Mouse (Mus musculus) intestine, embryonic 16.5 days (tissue): ENCODE data around the gene Avp. TPM values are rescaled to one million over a fixed set of nuclear protein-coding genes. Genes with fewer than 3 reads are reported as not detected.
"Not testable (repeated sequence)": the region's sequence is repeated elsewhere in the genome, so short reads cannot be mapped to it uniquely, and the experiment has no call there.

Experiments
- ATAC-seq: fragments of 200-750 bp; cut with Nextera tagmentation; 2 replicates; pipeline ENCODE4 v1.8.0; 2017; ENCODE audit warnings: moderate TSS enrichment, moderate library complexity
- H3K27ac ChIP-seq: fragments of 300-500 bp; sonication (generic); 2 replicates; pipeline ENCODE4 v1.5.1; 2014; ENCODE audit warnings: mild to moderate bottlenecking, low read length
- H3K27me3 ChIP-seq: fragments of 300-500 bp; sonication (generic); replicated peaks from 2 replicates; pipeline ENCODE4 v1.6.1; 2014; ENCODE audit warnings: low read length, control low read depth, mixed read lengths; ENCODE audit not compliant: control insufficient read depth, insufficient read depth
- H3K36me3 ChIP-seq: fragments of 300-500 bp; sonication (generic); 2 replicates; pipeline ENCODE4 v1.6.1; 2014; ENCODE audit warnings: low read length, control low read depth; ENCODE audit not compliant: control insufficient read depth, insufficient read depth
- H3K4me1 ChIP-seq: fragments of 300-500 bp; sonication (generic); 2 replicates; pipeline ENCODE4 v1.6.1; 2014; ENCODE audit warnings: low read length, control low read depth, mixed read lengths; ENCODE audit not compliant: control insufficient read depth, insufficient read depth
- H3K4me2 ChIP-seq: fragments of 300-500 bp; sonication (generic); 2 replicates; pipeline ENCODE4 v1.6.1; 2014; ENCODE audit warnings: low read depth, low read length, control low read depth
- H3K4me3 ChIP-seq: fragments of 300-500 bp; sonication (generic); 2 replicates; pipeline ENCODE4 v1.5.1; 2014; ENCODE audit warnings: mild to moderate bottlenecking, low read length
- H3K9ac ChIP-seq: fragments of 300-500 bp; sonication (generic); 2 replicates; pipeline ENCODE4 v1.6.1; 2014; ENCODE audit warnings: low read depth, low read length
- H3K9me3 ChIP-seq: fragments of 300-500 bp; sonication (generic); 2 replicates; pipeline ENCODE4 v1.6.1; 2016; ENCODE audit warnings: low read length, control low read depth; ENCODE audit not compliant: control insufficient read depth
- WGBS: fragments of 180-500 bp; shearing (Covaris S2); extraction: QIAGEN DNeasy Blood & Tissue Kit; methylation state at CpG from one replicate; pipeline ENCODE4 v1.1.7; 2014; 5-methylcytosine and 5-hydroxymethylcytosine counted together
- polyA plus RNA-seq: library from polyadenylated mRNA; unstranded; fragments of >200 nt; fragmentation: Nextera tagmentation; extraction: Ambion mirVana; gene quantifications from 2 replicates; pipeline ENCODE4 v1.2.1, GENCODE M21; 2015

The Avp gene
- polyA plus RNA-seq, 1 experiment from 2014 or later: not detected

DNA sequence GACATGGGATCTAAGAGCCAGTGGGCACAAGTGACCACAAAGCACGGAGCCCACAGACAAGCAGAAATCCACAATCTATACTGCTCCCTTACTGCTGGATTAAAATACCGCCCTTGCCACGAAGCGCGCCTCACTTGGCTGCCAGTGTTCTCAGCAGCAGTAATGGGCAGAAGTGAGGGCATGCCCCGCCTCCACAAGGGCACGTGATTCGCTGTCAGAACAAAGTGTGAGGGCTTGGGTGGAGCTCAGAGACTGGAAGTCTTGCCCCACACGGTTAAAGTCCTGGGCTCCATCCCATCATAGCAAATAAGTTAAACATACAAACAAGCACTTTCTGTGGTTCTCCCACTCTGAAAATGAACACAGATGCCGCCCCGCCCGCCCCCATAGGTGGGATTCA is 4.7 kb downstream of the Avp start:
- H3K4me2 ChIP-seq: peak overlapping the region; percentile 44
- H3K4me3 ChIP-seq: no peak overlapping the region
- peaks cover 68% of the 10 kb centered on the region for H3K27me3 ChIP-seq
- H3K4me1 ChIP-seq: peaks cover 22% of the 10 kb centered on the region; the same call in 1 of the 2 replicates
- peak; percentile 71 for ATAC-seq
- no peak overlapping the region for H3K9ac ChIP-seq
- 8% methylated on average over 12 of the region's 12 CpGs for WGBS
- H3K27ac ChIP-seq: no peak overlapping the region
- no peaks in the 10 kb centered on the region for H3K36me3 ChIP-seq
- H3K9me3 ChIP-seq: no peaks in the 10 kb centered on the region

DNA sequence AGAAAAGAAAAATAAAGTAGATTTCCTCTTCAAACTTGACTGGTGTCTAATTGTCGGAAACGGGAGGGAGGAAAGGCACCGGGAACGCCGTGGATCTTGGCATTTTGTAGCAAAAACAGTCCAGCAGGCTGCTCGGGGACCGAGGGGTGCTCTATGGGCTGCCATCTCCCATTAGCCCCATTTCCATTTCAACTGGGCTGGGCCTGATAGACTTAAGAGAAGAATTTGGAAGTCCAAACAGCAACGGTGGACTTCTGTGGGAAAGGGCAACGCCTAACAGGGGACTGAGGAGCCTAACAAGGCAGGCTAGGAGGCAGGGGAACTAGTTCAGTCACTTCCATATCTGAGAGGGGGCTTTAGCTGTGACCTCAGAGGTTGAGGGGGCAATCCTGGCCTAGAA is 5.3 kb downstream of the Avp start:
- Histone ChIP-seq H3K27me3 (peaks cover 63% of the 10 kb centered on the region), H3K4me2 (peak overlapping the region; percentile 44), H3K9ac (peak overlapping the region; percentile 17; the same call in 1 of the 2 replicates), H3K4me3 (peak overlapping the region; percentile 27), H3K27ac (no peak overlapping the region), H3K36me3 (no peaks in the 10 kb centered on the region), H3K4me1 (peaks cover 22% of the 10 kb centered on the region; the same call in 1 of the 2 replicates), H3K9me3 (no peaks in the 10 kb centered on the region)
- ATAC-seq: 0 out of 2 replicates have a peak, but pooled peaks have one; percentile 8
- WGBS: 9% methylated on average over 9 of the region's 9 CpGs

DNA sequence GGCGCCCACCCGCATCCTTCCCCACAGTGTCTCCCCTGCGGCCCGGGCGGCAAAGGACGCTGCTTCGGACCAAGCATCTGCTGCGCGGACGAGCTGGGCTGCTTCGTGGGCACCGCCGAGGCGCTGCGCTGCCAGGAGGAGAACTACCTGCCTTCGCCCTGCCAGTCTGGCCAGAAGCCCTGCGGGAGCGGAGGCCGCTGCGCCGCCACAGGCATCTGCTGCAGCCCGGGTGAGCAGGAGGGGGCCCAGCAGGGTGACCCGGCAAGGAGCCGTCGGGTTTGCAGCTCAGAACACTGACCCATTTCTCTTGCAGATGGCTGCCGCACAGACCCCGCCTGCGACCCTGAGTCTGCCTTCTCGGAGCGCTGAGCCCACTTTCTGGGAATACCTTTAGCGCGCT is 5.8 kb downstream of the Avp start:
- ATAC-seq: not testable (repeated sequence)

GRCm38 (mm10) chr2:130575873-130576272 is 6.5 kb downstream of the Avp start, which contains the start of gene Oxt:
Oxt (plus strand) TSS chr2:130576173.
- 49% methylated on average over 9 of the region's 9 CpGs for WGBS
- Histone ChIP-seq H3K4me2 (peak within 1 kb of the TSS; percentile 44), H3K9me3 (no peaks in the 10 kb centered on the region), H3K4me1 (peaks cover 20% of the 10 kb centered on the region; the same call in 1 of the 2 replicates), H3K36me3 (no peaks in the 10 kb centered on the region), H3K9ac (peak within 1 kb of the TSS; percentile 17), H3K27ac (no peak within 1 kb of the TSS), H3K27me3 (peaks cover 52% of the 10 kb centered on the region), H3K4me3 (peak within 1 kb of the TSS; percentile 27)
- ATAC-seq: no peak

More for the DNA sequence above, 5.8 kb downstream of the Avp start:
- H3K4me2 ChIP-seq: peak overlapping the region; percentile 44
- WGBS: 3% methylated on average over 32 of the region's 32 CpGs
- H3K27ac ChIP-seq, H3K9me3 ChIP-seq, H3K36me3 ChIP-seq: not testable (repeated sequence)
- H3K9ac ChIP-seq: peak overlapping the region; percentile 17
- H3K4me1 ChIP-seq: peaks cover 22% of the 10 kb centered on the region; the same call in 1 of the 2 replicates
- H3K27me3 ChIP-seq: peaks cover 58% of the 10 kb centered on the region
- H3K4me3 ChIP-seq: peak overlapping the region; percentile 27

DNA sequence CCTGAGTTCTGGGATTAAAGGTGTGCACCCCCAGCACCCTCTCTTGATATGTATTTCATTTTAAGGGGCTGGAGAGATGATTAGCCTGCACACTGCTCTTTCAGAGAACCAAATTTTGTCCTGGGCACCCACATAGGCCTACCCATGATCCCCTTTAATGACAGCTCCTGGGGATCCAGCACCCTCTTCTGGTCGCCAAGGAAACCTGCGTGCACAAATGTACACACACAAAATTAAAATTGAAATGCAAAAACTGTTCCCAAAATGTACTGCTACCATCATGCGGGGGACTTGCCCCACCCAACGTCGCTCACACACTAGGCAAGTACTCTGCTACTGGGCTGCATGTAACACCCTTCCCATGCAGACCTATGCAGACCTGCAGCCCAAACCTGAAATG is 7.4 kb downstream of the Avp start:
- H3K4me3 ChIP-seq: no peak overlapping the region
- H3K27me3 ChIP-seq: peaks cover 43% of the 10 kb centered on the region
- peaks cover 11% of the 10 kb centered on the region; the same call in 1 of the 2 replicates for H3K4me1 ChIP-seq
- H3K9ac ChIP-seq: no peak overlapping the region
- H3K4me2 ChIP-seq: no peak overlapping the region
- no peak overlapping the region for H3K27ac ChIP-seq
- no peaks in the 10 kb centered on the region for H3K36me3 ChIP-seq
- no peak for ATAC-seq
- WGBS: 83% methylated on average over 5 of the region's 5 CpGs
- no peaks in the 10 kb centered on the region for H3K9me3 ChIP-seq

DNA sequence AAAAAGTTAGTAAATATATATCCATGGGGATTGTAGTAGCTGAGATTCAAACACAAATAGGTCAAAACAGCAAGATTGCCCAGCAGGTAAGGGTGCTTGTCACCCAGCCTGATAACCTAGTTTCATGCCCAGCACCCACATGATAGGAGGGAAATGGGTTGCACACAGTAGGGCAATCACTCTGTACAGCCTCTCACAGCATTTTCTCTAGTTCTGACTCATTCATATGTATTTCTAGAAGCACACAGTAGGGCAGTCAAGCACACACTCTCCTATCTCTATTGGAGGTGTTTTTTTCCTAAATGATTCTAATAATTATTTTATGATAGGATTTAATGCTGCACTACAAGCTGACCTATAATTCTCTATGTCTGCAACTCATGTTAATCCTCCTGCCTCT is 12.4 kb downstream of the Avp start:
- peaks cover 1% of the 10 kb centered on the region; the same call in 1 of the 2 replicates for H3K27me3 ChIP-seq
- peaks cover under 1% of the 10 kb centered on the region; the same call in 1 of the 2 replicates for H3K4me1 ChIP-seq
- ATAC-seq: no peak
- no peak overlapping the region for H3K4me2 ChIP-seq
- no peak overlapping the region for H3K4me3 ChIP-seq
- no peaks in the 10 kb centered on the region for H3K9me3 ChIP-seq
- 0 out of 2 replicates have a peak, but pooled peaks cover 3% of the 10 kb centered on the region for H3K36me3 ChIP-seq
- no peak overlapping the region for H3K9ac ChIP-seq
- H3K27ac ChIP-seq: no peak overlapping the region

DNA sequence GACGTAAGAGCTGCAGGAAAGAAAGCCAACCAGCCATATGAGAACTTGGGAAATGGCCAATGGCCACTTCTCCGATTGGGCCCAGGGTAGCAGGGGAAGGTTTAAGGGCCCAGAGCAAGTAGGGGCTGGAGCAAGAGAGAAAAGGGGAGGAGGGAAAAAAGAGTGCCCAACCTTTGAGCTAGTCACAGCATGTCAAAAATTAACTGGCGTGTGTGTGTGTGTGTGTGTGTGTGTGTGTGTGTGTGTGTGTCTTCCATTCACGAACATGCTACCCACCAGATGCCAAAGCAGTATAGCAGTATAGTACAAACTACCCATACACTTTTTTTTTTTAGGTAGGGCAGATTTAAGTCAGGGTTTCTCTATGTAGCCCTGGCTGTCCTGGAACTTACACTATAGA is 13.4 kb downstream of the Avp start:
- 0 out of 2 replicates have a peak, but pooled peaks cover 3% of the 10 kb centered on the region for H3K36me3 ChIP-seq
- H3K4me3 ChIP-seq: no peak overlapping the region
- H3K27me3 ChIP-seq: no peaks in the 10 kb centered on the region; the same call in 1 of the 2 replicates
- no peak overlapping the region for H3K9ac ChIP-seq
- no peaks in the 10 kb centered on the region for H3K9me3 ChIP-seq
- H3K4me1 ChIP-seq: peaks cover 8% of the 10 kb centered on the region
- ATAC-seq: no peak
- WGBS: 76% methylated on average over 4 of the region's 4 CpGs
- H3K27ac ChIP-seq: no peak overlapping the region
- no peak overlapping the region for H3K4me2 ChIP-seq

DNA sequence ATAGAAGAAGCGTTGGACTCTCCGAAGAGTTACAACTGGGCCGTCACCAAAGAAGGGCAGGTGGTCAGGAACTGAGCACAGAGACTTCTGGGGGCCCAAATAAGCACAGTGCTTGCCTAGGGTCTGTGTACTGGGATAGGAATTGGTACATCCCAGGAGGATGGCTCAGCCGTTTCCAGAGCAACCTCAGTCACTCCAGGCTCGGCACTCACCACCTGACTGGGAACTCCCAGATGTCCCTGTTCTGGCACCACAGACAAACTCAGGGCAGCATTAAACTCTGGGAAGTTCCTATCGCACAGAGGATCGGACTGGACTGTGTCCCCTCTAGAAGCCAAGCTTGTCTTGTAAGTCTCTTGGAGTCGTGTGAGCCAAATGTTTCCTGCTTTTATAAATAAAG is 17.4 kb downstream of the Avp start:
- no peaks in the 10 kb centered on the region for H3K27me3 ChIP-seq
- peak overlapping the region; percentile 91 for H3K9ac ChIP-seq
- WGBS: 80% methylated on average over 8 of the region's 8 CpGs
- peak overlapping the region; percentile 86 for H3K4me3 ChIP-seq
- H3K36me3 ChIP-seq: 0 out of 2 replicates have a peak, but pooled peaks cover 3% of the 10 kb centered on the region
- no peaks in the 10 kb centered on the region for H3K9me3 ChIP-seq
- ATAC-seq: no peak
- H3K27ac ChIP-seq: no peak overlapping the region
- peak overlapping the region; percentile 89 for H3K4me2 ChIP-seq
- peaks cover 14% of the 10 kb centered on the region for H3K4me1 ChIP-seq

- Histone ChIP-seq H3K9ac (peak overlapping the region; percentile 91), H3K4me1 (peaks cover 14% of the 10 kb centered on the region), H3K9me3 (no peaks in the 10 kb centered on the region), H3K27ac (0 out of 2 replicates have a peak overlapping the region, but pooled peaks have one; percentile 35), H3K4me2 (peak overlapping the region; percentile 89), H3K27me3 (no peaks in the 10 kb centered on the region), H3K4me3 (peak overlapping the region; percentile 86), H3K36me3 (0 out of 2 replicates have a peak, but pooled peaks cover 3% of the 10 kb centered on the region)
- WGBS: 0% methylated on average over 21 of the region's 23 CpGs
- peak; percentile 5 for ATAC-seq
These were observed 18.3 kb downstream of the Avp start for GRCm38 (mm10) chr2:130564063-130564462.
